Mouse (Mus musculus) forebrain, embryonic 12.5 days (tissue): ENCODE data around the gene Ubash3b. TPM values are rescaled to one million over a fixed set of nuclear protein-coding genes. Genes with fewer than 3 reads are reported as not detected.

ENCODE experiments used
- ATAC-seq: fragments of 200-750 bp; cut with Nextera tagmentation; 2 replicates; pipeline ENCODE4 v1.8.0; 2017; ENCODE audit warnings: moderate TSS enrichment; ENCODE audit not compliant: low FRiP score
- H3K27ac ChIP-seq: fragments of 300-500 bp; sonication (generic); 2 replicates; pipeline ENCODE4 v1.5.1; 2016; ENCODE audit warnings: mild to moderate bottlenecking
- H3K27me3 ChIP-seq: fragments of 300-500 bp; sonication (generic); 2 replicates; pipeline ENCODE4 v1.6.1; 2016; ENCODE audit warnings: mild to moderate bottlenecking
- H3K36me3 ChIP-seq: fragments of 300-500 bp; sonication (generic); replicated peaks from 2 replicates; pipeline ENCODE4 v1.6.1; 2016; ENCODE audit warnings: mild to moderate bottlenecking
- H3K4me1 ChIP-seq: fragments of 300-500 bp; sonication (generic); 2 replicates; pipeline ENCODE4 v1.6.1; 2016
- H3K4me2 ChIP-seq: fragments of 300-500 bp; sonication (generic); 2 replicates; pipeline ENCODE4 v1.6.1; 2016; ENCODE audit warnings: mild to moderate bottlenecking, moderate library complexity
- H3K4me3 ChIP-seq: fragments of 300-500 bp; sonication (generic); replicated peaks from 2 replicates; pipeline ENCODE4 v1.5.1; 2016; ENCODE audit warnings: mild to moderate bottlenecking
- H3K9ac ChIP-seq: fragments of 300-500 bp; sonication (generic); 2 replicates; pipeline ENCODE4 v1.6.1; 2016; ENCODE audit warnings: mild to moderate bottlenecking
- H3K9me3 ChIP-seq: fragments of 300-500 bp; sonication (generic); 2 replicates; pipeline ENCODE4 v1.6.1; 2016
- WGBS: fragments of 180-500 bp; shearing (Covaris S2); methylation state at CpG from one replicate; pipeline ENCODE4 v1.1.7; 2016; 5-methylcytosine and 5-hydroxymethylcytosine counted together
- polyA plus RNA-seq: library from polyadenylated mRNA; unstranded; fragments of >200 nt; fragmentation: Nextera tagmentation; extraction: Ambion mirVana; gene quantifications from 2 replicates; pipeline ENCODE4 v1.2.1, GENCODE M21; 2016

The Ubash3b gene
- polyA plus RNA-seq, 1 experiment from 2014 or later = 9.9 TPM

- no peak overlapping the region for H3K27ac ChIP-seq
- H3K9ac ChIP-seq = no peak overlapping the region
- no peaks in the 10 kb centered on the region for H3K9me3 ChIP-seq
- H3K27me3 ChIP-seq = no peaks in the 10 kb centered on the region
- no peaks in the 10 kb centered on the region for H3K36me3 ChIP-seq
- no peak overlapping the region for H3K4me2 ChIP-seq
- no peak for ATAC-seq
- peaks cover 21% of the 10 kb centered on the region for H3K4me1 ChIP-seq
- H3K4me3 ChIP-seq = no peak overlapping the region
- WGBS = 80% methylated on average over 6 of the region's 6 CpGs
These were observed 131.7 kb downstream of the Ubash3b start for GRCm38 (mm10) chr9:41029827-41030226.

GRCm38 (mm10) chr9:41028470-41028869 is 133.0 kb downstream of the Ubash3b start:
- ATAC-seq = no peak
- H3K36me3 ChIP-seq = no peaks in the 10 kb centered on the region
- H3K4me1 ChIP-seq = peaks cover 11% of the 10 kb centered on the region
- H3K9me3 ChIP-seq = no peaks in the 10 kb centered on the region
- H3K9ac ChIP-seq = no peak overlapping the region
- no peaks in the 10 kb centered on the region for H3K27me3 ChIP-seq
- H3K4me2 ChIP-seq = no peak overlapping the region
- no peak overlapping the region for H3K4me3 ChIP-seq
- no peak overlapping the region for H3K27ac ChIP-seq
- 45% methylated on average over 5 of the region's 5 CpGs for WGBS

- Histone ChIP-seq H3K27ac (no peak overlapping the region), H3K9me3 (no peaks in the 10 kb centered on the region), H3K9ac (no peak overlapping the region), H3K4me1 (no peaks in the 10 kb centered on the region), H3K27me3 (no peaks in the 10 kb centered on the region), H3K36me3 (no peaks in the 10 kb centered on the region), H3K4me2 (no peak overlapping the region), H3K4me3 (no peak overlapping the region)
- WGBS = 69% methylated on average over 3 of the region's 3 CpGs
- no peak for ATAC-seq
These were observed 139.8 kb downstream of the Ubash3b start for GRCm38 (mm10) chr9:41021690-41022089.

GRCm38 (mm10) chr9:41020486-41020885 is 141.0 kb downstream of the Ubash3b start:
- Histone ChIP-seq H3K4me1 (no peaks in the 10 kb centered on the region), H3K4me2 (no peak overlapping the region), H3K9me3 (no peaks in the 10 kb centered on the region), H3K4me3 (no peak overlapping the region), H3K27ac (no peak overlapping the region), H3K27me3 (no peaks in the 10 kb centered on the region), H3K9ac (no peak overlapping the region), H3K36me3 (no peaks in the 10 kb centered on the region)
- WGBS = 88% methylated on average over 3 of the region's 3 CpGs
- ATAC-seq = no peak

- H3K9ac ChIP-seq = no peak overlapping the region
- H3K36me3 ChIP-seq = no peaks in the 10 kb centered on the region
- H3K4me2 ChIP-seq = no peak overlapping the region
- H3K9me3 ChIP-seq = no peaks in the 10 kb centered on the region
- peaks cover 50% of the 10 kb centered on the region for H3K4me1 ChIP-seq
- 42% methylated on average over 4 of the region's 4 CpGs for WGBS
- H3K27ac ChIP-seq = peak overlapping the region; percentile 96
- no peak overlapping the region for H3K4me3 ChIP-seq
- ATAC-seq = no peak
- H3K27me3 ChIP-seq = no peaks in the 10 kb centered on the region
These were observed 147.0 kb downstream of the Ubash3b start for GRCm38 (mm10) chr9:41014512-41014911.

- Histone ChIP-seq H3K27ac (peak overlapping the region; percentile 96), H3K9ac (no peak overlapping the region), H3K4me3 (no peak overlapping the region), H3K36me3 (no peaks in the 10 kb centered on the region), H3K4me1 (peaks cover 50% of the 10 kb centered on the region), H3K9me3 (no peaks in the 10 kb centered on the region), H3K27me3 (no peaks in the 10 kb centered on the region), H3K4me2 (peak overlapping the region; percentile 47)
- peak; percentile 62 for ATAC-seq
- WGBS = 37% methylated on average over 5 of the region's 5 CpGs
These were observed 149.0 kb downstream of the Ubash3b start for GRCm38 (mm10) chr9:41012456-41012855.

- ATAC-seq = peak; percentile 89
- H3K4me3 ChIP-seq = 0 out of 2 replicates have a peak overlapping the region, but pooled peaks have one; percentile 1
These were observed 149.7 kb downstream of the Ubash3b start for GRCm38 (mm10) chr9:41011512-41012436.

GRCm38 (mm10) chr9:41007785-41008184 is 153.7 kb downstream of the Ubash3b start:
- WGBS = 12% methylated on average over 1 of the region's 1 CpGs
- ATAC-seq = no peak

More at GRCm38 (mm10) chr9:41011512-41012436, 149.7 kb downstream of the Ubash3b start:
- Histone ChIP-seq H3K36me3 (no peaks in the 10 kb centered on the region), H3K4me1 (peaks cover 50% of the 10 kb centered on the region), H3K9ac (peak overlapping the region; percentile 33; the same call in 1 of the 2 replicates), H3K27ac (peak overlapping the region; percentile 96), H3K9me3 (no peaks in the 10 kb centered on the region), H3K4me2 (peak overlapping the region; percentile 47), H3K27me3 (no peaks in the 10 kb centered on the region)
- WGBS = 14% methylated on average over 13 of the region's 13 CpGs

GRCm38 (mm10) chr9:41004415-41004814 is 157.1 kb downstream of the Ubash3b start, which contains the start of gene Crtam:
Gene Crtam (minus strand): TSS chr9:41004628.
- Histone ChIP-seq H3K36me3 (no peaks in the 10 kb centered on the region), H3K4me1 (0 out of 2 replicates have a peak, but pooled peaks cover 7% of the 10 kb centered on the region), H3K27me3 (no peaks in the 10 kb centered on the region), H3K4me3 (no peak within 1 kb of the TSS), H3K9ac (no peak within 1 kb of the TSS), H3K27ac (no peak within 1 kb of the TSS), H3K4me2 (no peak within 1 kb of the TSS), H3K9me3 (no peaks in the 10 kb centered on the region)
- no peak for ATAC-seq
- WGBS = 84% methylated on average over 4 of the region's 4 CpGs

More at GRCm38 (mm10) chr9:41007785-41008184, 153.7 kb downstream of the Ubash3b start:
- Histone ChIP-seq H3K9me3 (no peaks in the 10 kb centered on the region), H3K4me3 (no peak overlapping the region), H3K4me2 (no peak overlapping the region), H3K27me3 (no peaks in the 10 kb centered on the region), H3K36me3 (no peaks in the 10 kb centered on the region), H3K9ac (no peak overlapping the region), H3K4me1 (peaks cover 27% of the 10 kb centered on the region), H3K27ac (no peak overlapping the region)

GRCm38 (mm10) chr9:40997116-40997779 is 164.2 kb downstream of the Ubash3b start:
- no peak overlapping the region for H3K27ac ChIP-seq
- no peak overlapping the region for H3K4me2 ChIP-seq
- H3K4me3 ChIP-seq = no peak overlapping the region
- 0 out of 2 replicates have a peak, but pooled peaks cover 7% of the 10 kb centered on the region for H3K4me1 ChIP-seq
- H3K9me3 ChIP-seq = no peaks in the 10 kb centered on the region
- H3K9ac ChIP-seq = no peak overlapping the region
- H3K27me3 ChIP-seq = no peaks in the 10 kb centered on the region
- 90% methylated on average over 7 of the region's 7 CpGs for WGBS
- no peaks in the 10 kb centered on the region for H3K36me3 ChIP-seq
- ATAC-seq = no peak

GRCm38 (mm10) chr9:40994075-40994474 is 167.4 kb downstream of the Ubash3b start:
- no peaks in the 10 kb centered on the region for H3K27me3 ChIP-seq
- H3K4me3 ChIP-seq = no peak overlapping the region
- no peak for ATAC-seq
- no peak overlapping the region for H3K9ac ChIP-seq
- no peak overlapping the region for H3K27ac ChIP-seq
- WGBS = 85% methylated on average over 5 of the region's 5 CpGs
- H3K4me1 ChIP-seq = peaks cover 5% of the 10 kb centered on the region; the same call in 1 of the 2 replicates
- H3K36me3 ChIP-seq = no peaks in the 10 kb centered on the region
- H3K4me2 ChIP-seq = no peak overlapping the region
- no peaks in the 10 kb centered on the region for H3K9me3 ChIP-seq

- WGBS = 90% methylated on average over 6 of the region's 6 CpGs
- no peaks in the 10 kb centered on the region for H3K9me3 ChIP-seq
- H3K27ac ChIP-seq = no peak overlapping the region
These were observed 170.0 kb downstream of the Ubash3b start for GRCm38 (mm10) chr9:40991511-40991910.

More at GRCm38 (mm10) chr9:40991511-40991910, 170.0 kb downstream of the Ubash3b start:
- peaks cover 5% of the 10 kb centered on the region; the same call in 1 of the 2 replicates for H3K4me1 ChIP-seq
- no peak overlapping the region for H3K4me2 ChIP-seq
- H3K27me3 ChIP-seq = peaks cover 17% of the 10 kb centered on the region
- ATAC-seq = no peak
- no peaks in the 10 kb centered on the region for H3K36me3 ChIP-seq
- no peak overlapping the region for H3K9ac ChIP-seq
- H3K4me3 ChIP-seq = no peak overlapping the region
